Mouse (Mus musculus) intestine, embryonic 16.5 days (tissue): ENCODE measurements around the gene Tfpt. TPM values are rescaled to one million over a fixed set of nuclear protein-coding genes. Genes with fewer than 3 reads are reported as not detected.
A peak's percentile ranks its signal among the peaks of the same experiment; 100 is the strongest.

Source experiments
- ATAC-seq: fragments of 200-750 bp; cut with Nextera tagmentation; 2 replicates; pipeline ENCODE4 v1.8.0; 2017; ENCODE audit warnings: moderate TSS enrichment, moderate library complexity
- H3K27ac ChIP-seq: fragments of 300-500 bp; sonication (generic); 2 replicates; pipeline ENCODE4 v1.5.1; 2014; ENCODE audit warnings: mild to moderate bottlenecking, low read length
- H3K27me3 ChIP-seq: fragments of 300-500 bp; sonication (generic); replicated peaks from 2 replicates; pipeline ENCODE4 v1.6.1; 2014; ENCODE audit warnings: low read length, control low read depth, mixed read lengths; ENCODE audit not compliant: control insufficient read depth, insufficient read depth
- H3K36me3 ChIP-seq: fragments of 300-500 bp; sonication (generic); 2 replicates; pipeline ENCODE4 v1.6.1; 2014; ENCODE audit warnings: low read length, control low read depth; ENCODE audit not compliant: control insufficient read depth, insufficient read depth
- H3K4me1 ChIP-seq: fragments of 300-500 bp; sonication (generic); 2 replicates; pipeline ENCODE4 v1.6.1; 2014; ENCODE audit warnings: low read length, control low read depth, mixed read lengths; ENCODE audit not compliant: control insufficient read depth, insufficient read depth
- H3K4me2 ChIP-seq: fragments of 300-500 bp; sonication (generic); 2 replicates; pipeline ENCODE4 v1.6.1; 2014; ENCODE audit warnings: low read depth, low read length, control low read depth
- H3K4me3 ChIP-seq: fragments of 300-500 bp; sonication (generic); 2 replicates; pipeline ENCODE4 v1.5.1; 2014; ENCODE audit warnings: mild to moderate bottlenecking, low read length
- H3K9ac ChIP-seq: fragments of 300-500 bp; sonication (generic); 2 replicates; pipeline ENCODE4 v1.6.1; 2014; ENCODE audit warnings: low read depth, low read length
- H3K9me3 ChIP-seq: fragments of 300-500 bp; sonication (generic); 2 replicates; pipeline ENCODE4 v1.6.1; 2016; ENCODE audit warnings: low read length, control low read depth; ENCODE audit not compliant: control insufficient read depth
- WGBS: fragments of 180-500 bp; shearing (Covaris S2); extraction: QIAGEN DNeasy Blood & Tissue Kit; methylation state at CpG from one replicate; pipeline ENCODE4 v1.1.7; 2014; 5-methylcytosine and 5-hydroxymethylcytosine counted together
- polyA plus RNA-seq: library from polyadenylated mRNA; unstranded; fragments of >200 nt; fragmentation: Nextera tagmentation; extraction: Ambion mirVana; gene quantifications from 2 replicates; pipeline ENCODE4 v1.2.1, GENCODE M21; 2015

The Tfpt gene
- polyA plus RNA-seq, 1 experiment from 2014 or later, result 18.0 TPM

GRCm38 (mm10) chr7:3658578-3658977 is 28.8 kb upstream of the Tfpt start:
- Histone ChIP-seq H3K4me3 (no peak overlapping the region), H3K4me2 (no peak overlapping the region), H3K27me3 (no peaks in the 10 kb centered on the region), H3K4me1 (peaks cover 4% of the 10 kb centered on the region), H3K9me3 (no peaks in the 10 kb centered on the region), H3K36me3 (peaks cover 39% of the 10 kb centered on the region), H3K27ac (no peak overlapping the region), H3K9ac (no peak overlapping the region)
- WGBS, result 93% methylated on average over 14 of the region's 14 CpGs
- ATAC-seq, result no peak

GRCm38 (mm10) chr7:3656966-3657365 is 27.2 kb upstream of the Tfpt start:
- WGBS, result 87% methylated on average over 4 of the region's 4 CpGs

GRCm38 (mm10) chr7:3646641-3647040 is 16.9 kb upstream of the Tfpt start:
- peak overlapping the region; percentile 98 for H3K4me3 ChIP-seq
- no peak overlapping the region for H3K27ac ChIP-seq
- no peaks in the 10 kb centered on the region for H3K27me3 ChIP-seq
- H3K9ac ChIP-seq, result peak overlapping the region; percentile 100
- 53% methylated on average over 4 of the region's 4 CpGs for WGBS
- H3K4me1 ChIP-seq, result peaks cover 30% of the 10 kb centered on the region
- H3K4me2 ChIP-seq, result peak overlapping the region; percentile 90
- no peak for ATAC-seq
- H3K9me3 ChIP-seq, result no peaks in the 10 kb centered on the region
- H3K36me3 ChIP-seq, result peaks cover 9% of the 10 kb centered on the region

More at GRCm38 (mm10) chr7:3656966-3657365, 27.2 kb upstream of the Tfpt start:
- Histone ChIP-seq H3K9me3 (no peaks in the 10 kb centered on the region), H3K4me2 (no peak overlapping the region), H3K27me3 (no peaks in the 10 kb centered on the region), H3K27ac (no peak overlapping the region), H3K4me1 (no peaks in the 10 kb centered on the region), H3K9ac (no peak overlapping the region), H3K4me3 (no peak overlapping the region), H3K36me3 (peaks cover 42% of the 10 kb centered on the region)
- no peak for ATAC-seq

- H3K27ac ChIP-seq, result peak overlapping the region; percentile 98; the same call in 1 of the 2 replicates
- no peak for ATAC-seq
Measured at GRCm38 (mm10) chr7:3646188-3646587, 16.5 kb upstream of the Tfpt start.

GRCm38 (mm10) chr7:3645488-3646025 is 15.8 kb upstream of the Tfpt start:
- Histone ChIP-seq H3K9ac (peak overlapping the region; percentile 100), H3K27ac (peak overlapping the region; percentile 98), H3K9me3 (no peaks in the 10 kb centered on the region), H3K4me2 (peak overlapping the region; percentile 90), H3K36me3 (peaks cover 7% of the 10 kb centered on the region; the same call in 1 of the 2 replicates), H3K4me3 (peak overlapping the region; percentile 98), H3K27me3 (no peaks in the 10 kb centered on the region), H3K4me1 (peaks cover 30% of the 10 kb centered on the region)
- peak; percentile 8 for ATAC-seq
- 0% methylated on average over 54 of the region's 58 CpGs for WGBS

More at GRCm38 (mm10) chr7:3646188-3646587, 16.5 kb upstream of the Tfpt start:
- 13% methylated on average over 9 of the region's 9 CpGs for WGBS
- Histone ChIP-seq H3K4me3 (peak overlapping the region; percentile 98), H3K36me3 (peaks cover 4% of the 10 kb centered on the region), H3K27me3 (no peaks in the 10 kb centered on the region), H3K4me2 (peak overlapping the region; percentile 90), H3K9ac (peak overlapping the region; percentile 100), H3K9me3 (no peaks in the 10 kb centered on the region), H3K4me1 (peaks cover 30% of the 10 kb centered on the region)

- Histone ChIP-seq H3K9me3 (no peaks in the 10 kb centered on the region), H3K4me1 (peaks cover 30% of the 10 kb centered on the region), H3K27ac (peak within 1 kb of the TSS; percentile 98), H3K4me2 (peak within 1 kb of the TSS; percentile 90), H3K36me3 (peaks cover 9% of the 10 kb centered on the region), H3K27me3 (no peaks in the 10 kb centered on the region), H3K9ac (peak within 1 kb of the TSS; percentile 100), H3K4me3 (peak within 1 kb of the TSS; percentile 98)
- under 1% methylated on average over 55 of the region's 58 CpGs for WGBS
- peak; percentile 99 for ATAC-seq
Measured at GRCm38 (mm10) chr7:3644672-3645487, 15.2 kb upstream of the Tfpt start, which contains the start of gene Cnot3. Cnot3 (plus strand) TSS chr7:3645268.

GRCm38 (mm10) chr7:3644348-3644671 is 14.6 kb upstream of the Tfpt start:
- Histone ChIP-seq H3K36me3 (peaks cover 15% of the 10 kb centered on the region), H3K9ac (0 out of 2 replicates have a peak overlapping the region, but pooled peaks have one; percentile 43), H3K4me1 (peaks cover 28% of the 10 kb centered on the region), H3K4me3 (peak overlapping the region; percentile 46), H3K4me2 (peak overlapping the region; percentile 69), H3K9me3 (no peaks in the 10 kb centered on the region), H3K27me3 (no peaks in the 10 kb centered on the region), H3K27ac (peak overlapping the region; percentile 54)
- ATAC-seq, result peak; percentile 0
- WGBS, result under 1% methylated on average over 11 of the region's 11 CpGs

GRCm38 (mm10) chr7:3643843-3644242 is 14.1 kb upstream of the Tfpt start:
- peak overlapping the region; percentile 69 for H3K4me2 ChIP-seq
- peak overlapping the region; percentile 46 for H3K4me3 ChIP-seq
- no peaks in the 10 kb centered on the region for H3K27me3 ChIP-seq
- 18% methylated on average over 9 of the region's 9 CpGs for WGBS
- H3K9ac ChIP-seq, result peak overlapping the region; percentile 43
- ATAC-seq, result no peak
- H3K27ac ChIP-seq, result peak overlapping the region; percentile 54; the same call in 1 of the 2 replicates
- peaks cover 28% of the 10 kb centered on the region for H3K4me1 ChIP-seq
- H3K36me3 ChIP-seq, result peaks cover 16% of the 10 kb centered on the region
- H3K9me3 ChIP-seq, result no peaks in the 10 kb centered on the region

- no peaks in the 10 kb centered on the region for H3K27me3 ChIP-seq
- H3K4me3 ChIP-seq, result no peak overlapping the region
- H3K4me2 ChIP-seq, result no peak overlapping the region
- no peak for ATAC-seq
- H3K9ac ChIP-seq, result no peak overlapping the region
- WGBS, result 64% methylated on average over 5 of the region's 5 CpGs
- no peak overlapping the region for H3K27ac ChIP-seq
- peaks cover 18% of the 10 kb centered on the region for H3K36me3 ChIP-seq
- H3K4me1 ChIP-seq, result peaks cover 27% of the 10 kb centered on the region
- H3K9me3 ChIP-seq, result no peaks in the 10 kb centered on the region
Measured at GRCm38 (mm10) chr7:3643412-3643811, 13.7 kb upstream of the Tfpt start.
